Mouse (Mus musculus): ENCODE data around the gene Nos1. TPM values are rescaled to one million over a fixed set of nuclear protein-coding genes. Genes with fewer than 3 reads are reported as not detected.

The Nos1 gene
- 0.69 and 0.73 TPM in 2 replicates for polyA plus RNA-seq (2014; fragmentation: Nextera tagmentation; extraction: Ambion mirVana)

GRCm38 (mm10) chr5:117780681-117781080, at the start of gene Nos1:
Nos1 (plus strand) TSS chr5:117781032.
- Histone ChIP-seq H3K27ac (ENCODE audit: low read depth, low read length) (0 out of 2 replicates have a peak within 1 kb of the TSS, but pooled peaks have one; percentile 18), H3K27me3 (ENCODE audit: control insufficient read depth, insufficient read depth, low read length) (no peaks in the 10 kb centered on the region), H3K4me1 (replicated peaks; ENCODE audit: control insufficient read depth, insufficient read depth, low read length) (peaks cover 2% of the 10 kb centered on the region; the same call in 1 of the 2 replicates), H3K4me3 (ENCODE audit: low read depth, low read length) (no peak within 1 kb of the TSS), H3K4me2 (replicated peaks; ENCODE audit: low read depth, low read length) (no peak within 1 kb of the TSS), H3K9ac (ENCODE audit: low read depth, low read length) (no peak within 1 kb of the TSS), H3K9me3 (ENCODE audit: control insufficient read depth, low read length) (no peaks in the 10 kb centered on the region), H3K36me3 (ENCODE audit: control insufficient read depth, insufficient read depth, low read length) (no peaks in the 10 kb centered on the region)
- ATAC-seq (ENCODE audit: low FRiP score) (no peak), DNase-seq (ENCODE audit: low spot score) (peak; percentile 46)
- 18% methylated on average over 9 of the region's 10 CpGs for WGBS

GRCm38 (mm10) chr5:117731311-117731710, 49.5 kb upstream of the Nos1 start:
- Histone ChIP-seq H3K4me1 (replicated peaks; ENCODE audit: control insufficient read depth, insufficient read depth, low read length) (no peaks in the 10 kb centered on the region), H3K36me3 (ENCODE audit: control insufficient read depth, insufficient read depth, low read length) (no peaks in the 10 kb centered on the region), H3K27me3 (ENCODE audit: control insufficient read depth, insufficient read depth, low read length) (no peaks in the 10 kb centered on the region), H3K27ac (ENCODE audit: low read depth, low read length) (no peak overlapping the region), H3K9ac (ENCODE audit: low read depth, low read length) (no peak overlapping the region), H3K9me3 (ENCODE audit: control insufficient read depth, low read length) (no peaks in the 10 kb centered on the region), H3K4me3 (ENCODE audit: low read depth, low read length) (no peak overlapping the region), H3K4me2 (replicated peaks; ENCODE audit: low read depth, low read length) (no peak overlapping the region)
- ATAC-seq (ENCODE audit: low FRiP score) (no peak), DNase-seq (ENCODE audit: low spot score) (no peak)
- 60% methylated on average over 6 of the region's 6 CpGs for WGBS

GRCm38 (mm10) chr5:117744654-117745178, 36.1 kb upstream of the Nos1 start:
- no peaks in the 10 kb centered on the region for H3K36me3 ChIP-seq (ENCODE audit: control insufficient read depth, insufficient read depth, low read length)
- H3K4me1 ChIP-seq (replicated peaks; ENCODE audit: control insufficient read depth, insufficient read depth, low read length) = no peaks in the 10 kb centered on the region; the same call in 1 of the 2 replicates
- H3K4me3 ChIP-seq (ENCODE audit: low read depth, low read length) = no peak overlapping the region
- WGBS = 75% methylated on average over 11 of the region's 11 CpGs
- H3K9ac ChIP-seq (ENCODE audit: low read depth, low read length) = no peak overlapping the region
- H3K27me3 ChIP-seq (ENCODE audit: control insufficient read depth, insufficient read depth, low read length) = no peaks in the 10 kb centered on the region
- H3K27ac ChIP-seq (ENCODE audit: low read depth, low read length) = no peak overlapping the region
- DNase-seq (ENCODE audit: low spot score) (no peak), ATAC-seq (ENCODE audit: low FRiP score) (no peak)
- no peak overlapping the region for H3K4me2 ChIP-seq (replicated peaks; ENCODE audit: low read depth, low read length)
- no peaks in the 10 kb centered on the region for H3K9me3 ChIP-seq (ENCODE audit: control insufficient read depth, low read length)

- no peaks in the 10 kb centered on the region for H3K36me3 ChIP-seq (ENCODE audit: control insufficient read depth, insufficient read depth, low read length)
- H3K9me3 ChIP-seq (ENCODE audit: control insufficient read depth, low read length) = no peaks in the 10 kb centered on the region
- no peak overlapping the region for H3K27ac ChIP-seq (ENCODE audit: low read depth, low read length)
- DNase-seq (ENCODE audit: low spot score) = no peak
- H3K4me1 ChIP-seq (replicated peaks; ENCODE audit: control insufficient read depth, insufficient read depth, low read length) = no peaks in the 10 kb centered on the region
- no peaks in the 10 kb centered on the region for H3K27me3 ChIP-seq (ENCODE audit: control insufficient read depth, insufficient read depth, low read length)
- no peak overlapping the region for H3K4me3 ChIP-seq (ENCODE audit: low read depth, low read length)
- WGBS = 25% methylated on average over 5 of the region's 5 CpGs
- no peak for ATAC-seq (ENCODE audit: low FRiP score)
- no peak overlapping the region for H3K4me2 ChIP-seq (replicated peaks; ENCODE audit: low read depth, low read length)
- H3K9ac ChIP-seq (ENCODE audit: low read depth, low read length) = no peak overlapping the region
These were observed 31.5 kb upstream of the Nos1 start for GRCm38 (mm10) chr5:117749353-117749752.

- no peak overlapping the region for H3K9ac ChIP-seq (ENCODE audit: low read depth, low read length)
- H3K27ac ChIP-seq (ENCODE audit: low read depth, low read length) = no peak overlapping the region
- no peaks in the 10 kb centered on the region for H3K4me1 ChIP-seq (replicated peaks; ENCODE audit: control insufficient read depth, insufficient read depth, low read length)
- WGBS = 37% methylated on average over 12 of the region's 12 CpGs
- no peaks in the 10 kb centered on the region for H3K36me3 ChIP-seq (ENCODE audit: control insufficient read depth, insufficient read depth, low read length)
- ATAC-seq (ENCODE audit: low FRiP score) (no peak), DNase-seq (ENCODE audit: low spot score) (no peak)
- no peaks in the 10 kb centered on the region for H3K27me3 ChIP-seq (ENCODE audit: control insufficient read depth, insufficient read depth, low read length)
- H3K4me2 ChIP-seq (replicated peaks; ENCODE audit: low read depth, low read length) = no peak overlapping the region
- H3K9me3 ChIP-seq (ENCODE audit: control insufficient read depth, low read length) = no peaks in the 10 kb centered on the region
- no peak overlapping the region for H3K4me3 ChIP-seq (ENCODE audit: low read depth, low read length)
These were observed 22.9 kb upstream of the Nos1 start for GRCm38 (mm10) chr5:117757696-117758482.

- Histone ChIP-seq H3K27ac (ENCODE audit: low read depth, low read length) (no peak overlapping the region), H3K9ac (ENCODE audit: low read depth, low read length) (no peak overlapping the region), H3K4me2 (replicated peaks; ENCODE audit: low read depth, low read length) (no peak overlapping the region), H3K4me1 (replicated peaks; ENCODE audit: control insufficient read depth, insufficient read depth, low read length) (no peaks in the 10 kb centered on the region), H3K36me3 (ENCODE audit: control insufficient read depth, insufficient read depth, low read length) (no peaks in the 10 kb centered on the region), H3K4me3 (ENCODE audit: low read depth, low read length) (no peak overlapping the region), H3K9me3 (ENCODE audit: control insufficient read depth, low read length) (no peaks in the 10 kb centered on the region), H3K27me3 (ENCODE audit: control insufficient read depth, insufficient read depth, low read length) (no peaks in the 10 kb centered on the region)
- DNase-seq (ENCODE audit: low spot score) (peak; percentile 6), ATAC-seq (ENCODE audit: low FRiP score) (no peak)
- WGBS = 77% methylated on average over 9 of the region's 9 CpGs
These were observed 19.5 kb upstream of the Nos1 start for GRCm38 (mm10) chr5:117761181-117761832.

- Histone ChIP-seq H3K4me3 (ENCODE audit: low read depth, low read length) (no peak overlapping the region), H3K4me1 (replicated peaks; ENCODE audit: control insufficient read depth, insufficient read depth, low read length) (no peaks in the 10 kb centered on the region), H3K9ac (ENCODE audit: low read depth, low read length) (no peak overlapping the region), H3K9me3 (ENCODE audit: control insufficient read depth, low read length) (no peaks in the 10 kb centered on the region), H3K27me3 (ENCODE audit: control insufficient read depth, insufficient read depth, low read length) (no peaks in the 10 kb centered on the region), H3K27ac (ENCODE audit: low read depth, low read length) (no peak overlapping the region), H3K36me3 (ENCODE audit: control insufficient read depth, insufficient read depth, low read length) (no peaks in the 10 kb centered on the region), H3K4me2 (replicated peaks; ENCODE audit: low read depth, low read length) (no peak overlapping the region)
- ATAC-seq (ENCODE audit: low FRiP score) = no peak
- DNase-seq (ENCODE audit: low spot score) = no peak
- WGBS = 86% methylated on average over 9 of the region's 9 CpGs
These were observed 16.3 kb upstream of the Nos1 start for GRCm38 (mm10) chr5:117764496-117764895.

- H3K36me3 ChIP-seq (ENCODE audit: control insufficient read depth, insufficient read depth, low read length) = no peaks in the 10 kb centered on the region
- ATAC-seq (ENCODE audit: low FRiP score) (no peak), DNase-seq (ENCODE audit: low spot score) (no peak)
- H3K4me3 ChIP-seq (ENCODE audit: low read depth, low read length) = no peak overlapping the region
- H3K4me1 ChIP-seq (replicated peaks; ENCODE audit: control insufficient read depth, insufficient read depth, low read length) = peaks cover 2% of the 10 kb centered on the region; the same call in 1 of the 2 replicates
- no peak overlapping the region for H3K27ac ChIP-seq (ENCODE audit: low read depth, low read length)
- H3K9ac ChIP-seq (ENCODE audit: low read depth, low read length) = no peak overlapping the region
- H3K27me3 ChIP-seq (ENCODE audit: control insufficient read depth, insufficient read depth, low read length) = no peaks in the 10 kb centered on the region
- no peak overlapping the region for H3K4me2 ChIP-seq (replicated peaks; ENCODE audit: low read depth, low read length)
- 72% methylated on average over 11 of the region's 11 CpGs for WGBS
- no peaks in the 10 kb centered on the region for H3K9me3 ChIP-seq (ENCODE audit: control insufficient read depth, low read length)
These were observed 1.7 kb upstream of the Nos1 start for GRCm38 (mm10) chr5:117779175-117779574.
